Mouse (Mus musculus) MEL-GATA-1-ER (cell line): ENCODE data around the gene Twnk.

ENCODE experiments used
- DNase-seq: peaks from one replicate; pipeline ENCODE4 v3.0.0-alpha.2; 2012; ENCODE audit warnings: low read depth; ENCODE audit errors: extremely low read depth

Twnk gene

DNA sequence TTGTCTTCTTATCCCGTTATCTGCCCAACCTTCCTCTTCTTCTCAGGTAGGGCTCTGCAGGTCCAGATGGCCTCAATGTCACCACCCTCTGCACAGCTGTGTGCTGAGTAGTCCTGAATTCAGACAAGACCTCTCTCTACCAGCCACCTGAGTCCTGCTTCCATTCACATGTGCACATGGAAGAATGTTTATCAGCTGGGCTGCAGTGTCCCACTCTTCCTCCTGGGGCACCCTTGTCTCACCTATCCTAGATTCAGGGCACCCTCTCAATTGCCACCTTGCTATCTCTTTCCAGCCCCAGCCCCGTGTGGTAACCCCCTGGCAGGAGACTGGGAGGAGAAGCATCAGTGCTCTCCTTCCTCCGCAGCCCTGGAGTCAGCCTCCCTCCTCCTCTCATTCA is 3.2 kb upstream of the Twnk start:
- no peak for DNase-seq

GRCm38 (mm10) chr19:45003740-45004516 is 1.5 kb upstream of the Twnk start:
- DNase-seq: no peak

DNA sequence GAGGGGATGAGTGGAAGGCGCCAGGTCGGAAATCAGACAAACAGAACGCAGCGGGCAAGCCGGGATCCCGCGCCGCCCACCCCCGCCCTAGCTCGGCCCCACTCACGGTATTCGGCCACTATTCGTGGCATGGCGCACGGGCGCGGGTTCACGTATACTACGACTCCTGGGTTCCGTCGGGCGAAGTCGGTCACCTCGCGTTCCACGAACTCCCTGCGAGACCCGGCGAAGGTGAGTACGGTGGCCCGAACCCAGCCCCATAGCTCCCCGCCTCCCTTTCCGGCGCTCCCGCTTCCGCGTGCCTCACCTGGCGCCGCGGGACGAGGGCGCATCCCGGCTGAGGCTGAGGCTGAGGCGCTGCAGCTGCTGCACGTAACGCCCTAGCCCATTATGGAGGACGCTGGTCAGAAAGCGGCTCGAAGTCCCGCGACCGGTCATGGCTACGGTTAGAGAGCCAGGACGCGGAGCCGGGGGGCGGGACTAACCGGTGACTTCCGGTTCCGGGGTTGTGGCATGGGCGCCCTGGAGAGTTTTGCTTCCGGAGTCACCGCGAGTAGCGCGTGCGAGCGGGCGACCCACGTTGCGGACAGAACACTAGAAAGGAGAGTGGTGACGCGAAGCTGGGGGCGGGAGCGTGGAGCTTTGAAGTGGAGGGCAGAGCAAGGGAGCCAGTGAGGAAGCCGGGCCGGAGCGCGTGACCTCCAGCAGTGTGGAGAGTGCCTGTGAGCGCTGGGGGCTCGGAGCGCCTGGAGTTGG is 672 bp downstream of the Twnk start, which contains the start of gene Mrpl43:
Mrpl43 (minus strand) TSS at position 486 of the 756 bp plus-strand sequence.
- peak; percentile 84 for DNase-seq

DNA sequence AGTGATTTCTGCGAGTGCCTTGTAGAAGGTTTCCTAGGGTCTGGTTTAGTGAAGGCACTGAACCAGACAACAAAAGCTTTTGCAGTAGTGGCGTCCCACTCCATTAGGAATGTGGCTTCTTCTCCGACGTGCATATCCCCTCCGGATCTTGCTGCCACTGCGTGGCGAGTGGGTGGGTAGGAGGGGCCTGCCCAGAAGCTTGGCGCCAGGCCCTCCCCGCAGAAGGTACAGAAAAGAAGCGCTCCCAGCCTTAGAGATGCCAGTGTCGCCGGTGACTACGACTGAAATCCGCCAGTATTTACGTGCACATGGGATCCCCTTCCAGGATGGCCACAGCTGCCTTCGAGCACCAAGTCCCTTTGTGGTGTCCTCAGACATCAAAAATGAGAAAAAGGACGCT is 1.6 kb downstream of the Twnk start:
- no peak for DNase-seq

DNA sequence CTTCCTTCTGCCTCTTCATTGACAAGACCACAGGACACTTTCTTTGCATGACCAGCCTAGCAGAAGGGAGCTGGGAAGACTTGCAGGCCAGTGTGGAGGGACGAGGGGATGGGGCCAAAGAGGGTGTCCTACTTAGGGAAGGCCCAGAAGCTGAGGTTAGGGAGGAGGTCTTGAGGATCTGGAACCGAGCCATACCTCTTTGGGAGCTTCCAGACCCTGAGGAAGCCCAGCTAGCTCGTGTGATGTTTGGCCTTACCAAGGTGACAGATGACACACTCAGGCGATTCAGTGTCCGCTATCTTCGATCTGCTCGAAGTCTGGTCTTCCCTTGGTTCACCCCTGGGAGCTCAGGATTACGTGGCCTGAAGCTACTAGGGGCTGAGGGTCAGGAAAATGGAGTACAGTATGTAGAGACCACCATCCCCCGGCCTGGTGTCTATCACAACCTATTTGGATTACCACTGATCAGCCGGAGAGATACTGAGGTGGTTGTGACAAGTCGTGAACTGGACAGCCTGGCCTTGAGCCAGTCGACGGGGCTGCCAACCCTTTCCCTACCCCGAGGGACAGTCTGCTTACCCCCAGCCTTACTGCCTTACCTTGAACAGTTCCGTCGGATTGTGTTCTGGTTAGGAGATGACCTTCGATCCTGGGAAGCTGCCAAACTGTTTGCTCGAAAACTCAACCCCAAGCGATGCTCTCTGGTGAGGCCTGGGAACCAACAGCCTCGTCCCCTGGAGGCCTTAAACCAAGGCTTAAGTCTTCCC is 2.1 kb downstream of the Twnk start:
- no peak for DNase-seq

GRCm38 (mm10) chr19:45010646-45011045 is 5.2 kb downstream of the Twnk start:
- no peak for DNase-seq

DNA sequence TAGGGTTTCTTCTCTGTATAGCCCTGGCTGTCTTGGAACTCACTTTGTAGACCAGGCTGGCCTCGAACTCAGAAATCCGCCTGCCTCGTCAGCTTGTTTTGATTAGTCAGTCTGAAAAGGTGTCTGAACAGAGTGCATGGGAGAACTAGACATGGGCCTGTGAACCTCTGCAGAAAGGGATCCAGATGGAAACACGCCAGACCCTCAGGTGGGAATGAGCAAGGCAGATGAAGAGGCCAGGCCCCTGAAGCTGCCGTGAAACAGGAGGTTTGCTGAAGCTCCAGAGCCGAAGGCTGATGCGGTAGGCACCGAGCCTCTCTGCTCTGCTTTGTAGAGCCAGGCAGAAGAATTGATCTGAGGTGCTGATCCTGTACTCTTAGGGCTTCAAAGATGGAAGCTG is 6.8 kb downstream of the Twnk start:
- DNase-seq: no peak

- DNase-seq: peak; percentile 37
These were observed 7.2 kb downstream of the Twnk start for GRCm38 (mm10) chr19:45012636-45013035.

DNA sequence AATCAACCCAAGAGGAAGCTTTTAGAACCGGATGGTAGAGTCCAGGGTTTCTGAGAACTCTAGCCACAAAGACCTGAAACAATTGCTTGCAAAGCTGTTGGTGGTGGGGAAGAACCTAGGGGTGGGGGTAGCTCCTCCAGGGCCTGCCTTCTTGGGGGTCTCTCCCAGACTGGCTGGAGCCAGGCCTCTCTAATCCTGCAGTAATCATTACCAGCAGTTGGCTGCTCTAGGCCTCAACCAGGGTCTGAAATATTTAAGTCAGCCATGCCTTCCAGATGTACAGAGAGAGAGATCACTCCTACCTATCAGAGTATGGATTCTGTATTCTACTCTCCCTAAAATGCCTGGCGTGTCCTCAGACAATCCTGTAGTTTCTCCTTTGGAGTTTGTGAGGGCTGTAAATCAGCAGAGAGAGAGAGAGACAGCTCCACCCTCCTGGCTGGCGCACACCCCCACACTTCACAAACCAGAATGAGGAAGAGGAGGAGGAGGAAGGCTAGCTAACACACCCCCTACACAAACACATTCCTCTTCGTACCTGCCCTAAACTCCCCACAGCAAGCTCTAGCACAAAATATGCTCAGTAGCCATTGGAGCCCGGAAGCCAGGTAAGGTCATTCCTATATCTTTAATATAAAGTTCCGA is 8.2 kb downstream of the Twnk start:
- DNase-seq: peak; percentile 35

- peak; percentile 36 for DNase-seq
These were observed 9.0 kb downstream of the Twnk start, which contains the start of gene Lzts2 for GRCm38 (mm10) chr19:45014335-45014971. Lzts2 (plus strand) TSS chr19:45014414.

- DNase-seq: no peak
These were observed 9.5 kb downstream of the Twnk start for GRCm38 (mm10) chr19:45014981-45015402.

- DNase-seq: peak; percentile 55
These were observed 10.2 kb downstream of the Twnk start for GRCm38 (mm10) chr19:45015518-45016281.

GRCm38 (mm10) chr19:45016341-45017215 is 11.1 kb downstream of the Twnk start:
- peak; percentile 30 for DNase-seq

DNA sequence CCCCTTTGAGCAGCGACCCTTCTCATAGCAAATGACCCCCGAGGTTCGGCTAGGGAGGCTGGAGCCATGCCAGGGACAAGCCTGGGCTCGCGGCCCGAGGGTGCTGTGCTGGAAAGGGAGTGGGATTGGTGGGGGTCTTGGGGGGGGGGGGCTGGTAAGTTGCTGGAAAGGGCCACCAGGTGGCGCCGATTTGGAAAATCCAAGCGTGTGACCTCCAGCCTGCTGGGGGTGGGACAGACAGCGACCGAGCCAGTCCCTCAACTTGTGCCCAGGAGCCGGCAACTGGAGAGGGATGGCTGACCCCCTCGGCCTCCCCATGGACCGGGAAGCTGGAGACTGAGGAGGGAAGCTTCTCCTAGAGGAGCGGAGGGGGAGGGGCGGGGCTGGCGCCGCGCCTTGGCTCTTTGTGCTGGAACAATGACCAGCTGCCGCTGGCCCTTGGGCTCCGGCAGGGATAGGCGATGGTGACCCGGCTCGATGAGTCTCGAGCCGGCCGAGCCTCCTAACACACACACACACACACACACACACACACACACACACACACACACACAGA is 11.8 kb downstream of the Twnk start:
- DNase-seq: peak; percentile 35

- no peak for DNase-seq
These were observed 12.4 kb downstream of the Twnk start for GRCm38 (mm10) chr19:45017909-45018308.

GRCm38 (mm10) chr19:45018351-45018831 is 12.9 kb downstream of the Twnk start:
- DNase-seq: no peak

DNA sequence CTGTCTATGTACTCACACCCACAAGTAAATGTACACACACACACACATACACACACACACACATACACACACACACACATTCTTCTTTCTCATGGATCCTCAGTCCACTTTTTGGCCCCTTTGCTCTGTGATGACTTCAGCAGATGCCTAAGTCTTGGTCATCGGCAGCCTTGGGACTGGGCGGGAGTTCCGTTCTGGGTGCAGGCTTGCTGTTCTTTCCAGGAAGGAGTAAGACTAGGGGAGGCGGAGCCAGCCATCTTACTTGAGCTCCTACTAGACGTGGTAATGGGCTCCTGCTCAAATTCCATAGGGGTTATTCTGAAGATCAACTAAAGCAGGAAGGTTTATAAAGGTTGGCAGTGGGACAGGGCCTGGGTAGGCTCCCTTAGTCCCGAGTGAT is 14.9 kb downstream of the Twnk start:
- DNase-seq: no peak

GRCm38 (mm10) chr19:45021362-45021761 is 15.9 kb downstream of the Twnk start:
- DNase-seq: no peak

DNA sequence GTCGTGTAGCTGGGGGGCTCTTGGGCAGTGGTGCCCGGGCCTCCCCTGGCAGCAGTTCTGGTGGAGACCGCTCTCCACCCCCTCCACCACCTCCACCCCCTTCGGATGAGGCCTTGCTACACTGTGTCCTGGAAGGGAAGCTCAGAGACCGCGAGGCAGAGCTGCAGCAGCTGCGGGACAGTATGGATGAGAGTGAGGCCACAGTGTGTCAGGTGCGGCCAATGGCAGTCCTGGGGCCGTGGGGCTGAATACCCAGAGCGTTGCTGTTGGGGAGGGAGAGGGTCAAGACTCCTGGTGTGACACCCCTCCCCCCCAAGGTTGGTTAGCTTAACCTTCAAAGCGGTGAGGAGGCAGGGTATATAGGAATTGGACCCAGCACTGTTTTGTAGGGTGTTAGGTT is 18.5 kb downstream of the Twnk start:
- DNase-seq: no peak
